Mouse (Mus musculus): ENCODE data around the gene Lck. TPM values are rescaled to one million over a fixed set of nuclear protein-coding genes. Genes with fewer than 3 reads are reported as not detected.

The Lck gene
- polyA plus RNA-seq, 1 experiment = 12.7 TPM

DNA sequence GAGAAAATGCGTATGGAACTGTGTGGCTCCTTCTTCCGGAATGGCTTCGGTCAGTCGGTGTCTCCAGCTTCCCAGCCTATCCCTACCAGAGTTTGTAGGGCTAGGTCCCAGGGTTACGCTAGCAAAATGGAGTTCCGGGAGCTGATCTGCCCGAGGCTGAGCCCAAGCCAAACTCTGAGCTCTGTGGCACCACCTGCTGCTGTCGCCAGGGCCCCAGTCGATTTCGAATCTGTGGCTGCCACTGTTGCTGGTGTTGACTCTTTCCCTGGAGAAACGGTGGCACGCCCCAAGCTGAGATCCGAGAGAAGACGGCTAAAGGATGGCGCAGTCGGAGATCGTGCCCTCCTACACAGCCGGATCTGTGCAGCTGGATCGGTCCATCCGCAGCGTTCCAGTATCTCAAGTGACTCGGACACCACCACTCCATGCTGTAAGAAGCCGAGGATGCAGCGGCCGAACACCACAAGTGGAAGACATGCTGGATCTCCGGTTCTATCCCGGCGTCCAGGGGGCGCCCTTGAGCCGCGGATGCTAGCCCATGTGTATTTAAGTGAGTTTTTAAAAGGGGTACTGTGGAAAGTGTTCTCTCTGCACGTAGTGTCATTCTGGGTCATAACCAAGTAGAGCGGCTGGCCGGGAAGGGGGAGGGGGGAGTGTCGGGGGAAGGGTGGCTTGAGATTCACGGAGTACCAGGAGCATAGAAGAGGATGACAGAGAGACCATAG is 11.6 kb upstream of the Lck start:
- H3K27ac ChIP-seq (ENCODE audit: insufficient read depth, low read depth, low read length) = peak overlapping the region; percentile 72
- WGBS = 2% methylated on average over 36 of the region's 36 CpGs
- peak overlapping the region; percentile 66 for H3K4me3 ChIP-seq (ENCODE audit: insufficient read depth, low read depth, low read length)
- no peaks in the 10 kb centered on the region for H3K36me3 ChIP-seq (ENCODE audit: control insufficient read depth, insufficient read depth, low read length)
- DNase-seq = peak; percentile 94
- peaks cover 3% of the 10 kb centered on the region; the same call in 1 of the 2 replicates for H3K4me1 ChIP-seq (ENCODE audit: control insufficient read depth, insufficient read depth, low read length)
- TF ChIP-seq POLR2A (IDR thresholded peaks at IDR 0.05; ENCODE audit: low read depth, low read length) (no peak), CTCF (conservative IDR thresholded peaks at IDR 0.05; ENCODE audit: insufficient read depth, insufficient read length, low read depth, low read length) (peak; percentile 78)
- no peaks in the 10 kb centered on the region for H3K27me3 ChIP-seq (replicated peaks; ENCODE audit: control insufficient read depth, insufficient read depth, low read length)

DNA sequence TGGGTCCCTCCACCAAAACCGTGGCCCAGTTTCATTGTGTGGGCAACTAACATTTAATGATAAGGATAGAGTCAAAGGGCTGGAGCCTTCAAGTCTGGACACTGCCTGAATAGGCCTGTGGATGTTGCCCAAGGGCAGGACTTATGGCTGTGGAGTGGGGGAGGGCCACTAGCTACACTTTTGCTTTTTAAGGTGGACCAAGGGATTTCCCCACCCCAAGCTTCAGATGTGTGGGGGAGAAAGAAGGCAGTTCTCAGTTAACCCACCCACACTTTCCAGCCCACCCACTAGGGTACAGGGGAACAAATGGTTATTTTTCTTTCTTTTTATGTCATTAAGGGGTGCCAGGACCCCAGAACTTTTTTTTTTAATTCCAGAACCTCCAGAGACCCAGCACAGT is 10.9 kb upstream of the Lck start:
- WGBS = 79% methylated on average over 1 of the region's 1 CpGs

DNA sequence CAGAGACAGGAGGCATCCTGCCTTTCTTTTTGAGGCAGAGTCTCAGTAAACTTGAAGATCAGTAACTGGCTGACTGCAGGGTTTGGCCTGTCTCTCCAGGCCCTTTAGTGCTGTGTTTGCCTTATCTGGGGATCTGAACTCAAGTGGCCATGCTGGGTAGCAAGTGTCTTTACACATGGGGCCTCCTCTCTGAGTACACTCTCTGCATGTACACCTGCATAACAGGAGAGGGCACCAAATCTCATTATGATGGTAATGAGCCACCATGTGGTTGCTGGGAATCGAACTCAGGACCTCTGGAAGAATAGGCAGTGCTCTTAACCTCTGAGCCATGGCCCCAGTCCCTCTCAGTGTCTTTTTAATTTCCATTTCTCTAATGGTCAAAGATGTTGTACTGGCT is 8.8 kb upstream of the Lck start:
- no peaks in the 10 kb centered on the region for H3K27me3 ChIP-seq (replicated peaks; ENCODE audit: control insufficient read depth, insufficient read depth, low read length)
- H3K4me3 ChIP-seq (ENCODE audit: insufficient read depth, low read depth, low read length) = no peak overlapping the region
- peaks cover 3% of the 10 kb centered on the region; the same call in 1 of the 2 replicates for H3K4me1 ChIP-seq (ENCODE audit: control insufficient read depth, insufficient read depth, low read length)
- H3K36me3 ChIP-seq (ENCODE audit: control insufficient read depth, insufficient read depth, low read length) = no peaks in the 10 kb centered on the region
- no peak overlapping the region for H3K27ac ChIP-seq (ENCODE audit: insufficient read depth, low read depth, low read length)
- 87% methylated on average over 1 of the region's 1 CpGs for WGBS
- DNase-seq = no peak
- TF ChIP-seq POLR2A (IDR thresholded peaks at IDR 0.05; ENCODE audit: low read depth, low read length) (no peak), CTCF (conservative IDR thresholded peaks at IDR 0.05; ENCODE audit: insufficient read depth, insufficient read length, low read depth, low read length) (no peak)

More for the DNA sequence above, 10.9 kb upstream of the Lck start:
- no peak for TF ChIP-seq POLR2A (IDR thresholded peaks at IDR 0.05; ENCODE audit: low read depth, low read length)
- TF ChIP-seq CTCF (conservative IDR thresholded peaks at IDR 0.05; ENCODE audit: insufficient read depth, insufficient read length, low read depth, low read length) = no peak
- no peaks in the 10 kb centered on the region for H3K36me3 ChIP-seq (ENCODE audit: control insufficient read depth, insufficient read depth, low read length)
- no peak for DNase-seq
- no peak overlapping the region; the same call in 1 of the 2 replicates for H3K4me3 ChIP-seq (ENCODE audit: insufficient read depth, low read depth, low read length)
- peaks cover 3% of the 10 kb centered on the region; the same call in 1 of the 2 replicates for H3K4me1 ChIP-seq (ENCODE audit: control insufficient read depth, insufficient read depth, low read length)
- H3K27ac ChIP-seq (ENCODE audit: insufficient read depth, low read depth, low read length) = peak overlapping the region; percentile 72; the same call in 1 of the 2 replicates
- H3K27me3 ChIP-seq (replicated peaks; ENCODE audit: control insufficient read depth, insufficient read depth, low read length) = no peaks in the 10 kb centered on the region

DNA sequence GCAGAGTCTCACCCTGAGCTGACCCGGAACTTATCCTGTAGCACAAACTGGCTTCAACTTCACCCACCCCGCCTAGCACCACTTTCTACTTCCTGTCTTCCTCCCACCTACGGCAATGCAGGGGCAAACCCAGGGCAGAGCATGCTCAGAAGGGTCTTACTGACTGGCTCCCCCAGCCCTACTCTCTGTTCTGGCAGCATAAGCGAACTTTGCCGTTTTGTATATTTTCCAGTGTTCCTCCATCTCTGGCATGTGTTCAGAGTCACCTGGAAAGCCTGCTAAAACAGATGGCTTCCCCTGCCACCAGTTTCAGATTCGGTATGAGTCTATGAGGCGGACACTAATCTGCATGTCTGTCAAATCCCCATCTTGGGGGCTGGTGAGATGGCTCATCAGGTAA is 6.9 kb upstream of the Lck start:
- 61% methylated on average over 7 of the region's 7 CpGs for WGBS

DNA sequence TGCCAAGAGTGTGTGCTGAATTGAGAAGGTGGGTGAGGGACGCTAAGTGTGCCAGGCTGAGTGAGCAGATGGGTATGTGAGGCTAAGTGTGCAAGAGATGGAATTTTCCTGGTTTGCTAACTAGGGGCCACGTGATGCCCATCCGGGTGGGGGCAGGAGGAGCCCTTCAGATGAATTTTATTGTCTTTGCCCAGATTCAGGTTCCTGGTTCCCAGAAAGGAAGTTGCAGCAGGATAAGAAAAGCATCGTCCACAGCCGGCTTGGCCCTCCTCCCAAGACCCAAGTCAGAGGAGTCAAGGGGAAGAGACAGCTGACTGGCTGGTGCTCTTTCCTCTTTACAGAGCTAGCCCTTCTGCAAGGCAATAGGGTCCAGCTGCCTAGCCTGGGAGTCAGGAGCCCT is 5.0 kb upstream of the Lck start, which contains the start of gene Fam167b:
Gene Fam167b, minus strand, starts transcription at position 84 of the 400 bp plus-strand sequence.
- H3K4me1 ChIP-seq (ENCODE audit: control insufficient read depth, insufficient read depth, low read length) = no peaks in the 10 kb centered on the region
- H3K4me3 ChIP-seq (ENCODE audit: insufficient read depth, low read depth, low read length) = peak within 1 kb of the TSS; percentile 64
- peak; percentile 89 for DNase-seq
- H3K27ac ChIP-seq (ENCODE audit: insufficient read depth, low read depth, low read length) = peak within 1 kb of the TSS; percentile 94
- TF ChIP-seq CTCF (conservative IDR thresholded peaks at IDR 0.05; ENCODE audit: insufficient read depth, insufficient read length, low read depth, low read length) (no peak), POLR2A (IDR thresholded peaks at IDR 0.05; ENCODE audit: low read depth, low read length) (no peak)
- H3K27me3 ChIP-seq (replicated peaks; ENCODE audit: control insufficient read depth, insufficient read depth, low read length) = no peaks in the 10 kb centered on the region
- WGBS = 67% methylated on average over 5 of the region's 5 CpGs
- no peaks in the 10 kb centered on the region for H3K36me3 ChIP-seq (ENCODE audit: control insufficient read depth, insufficient read depth, low read length)

More for the DNA sequence above, 6.9 kb upstream of the Lck start:
- DNase-seq = no peak
- no peaks in the 10 kb centered on the region for H3K36me3 ChIP-seq (ENCODE audit: control insufficient read depth, insufficient read depth, low read length)
- H3K4me1 ChIP-seq (ENCODE audit: control insufficient read depth, insufficient read depth, low read length) = peaks cover 3% of the 10 kb centered on the region; the same call in 1 of the 2 replicates
- H3K4me3 ChIP-seq (ENCODE audit: insufficient read depth, low read depth, low read length) = no peak overlapping the region
- peak overlapping the region; percentile 54; the same call in 1 of the 2 replicates for H3K27ac ChIP-seq (ENCODE audit: insufficient read depth, low read depth, low read length)
- no peak for TF ChIP-seq CTCF (conservative IDR thresholded peaks at IDR 0.05; ENCODE audit: insufficient read depth, insufficient read length, low read depth, low read length)
- no peak for TF ChIP-seq POLR2A (IDR thresholded peaks at IDR 0.05; ENCODE audit: low read depth, low read length)
- H3K27me3 ChIP-seq (replicated peaks; ENCODE audit: control insufficient read depth, insufficient read depth, low read length) = no peaks in the 10 kb centered on the region

DNA sequence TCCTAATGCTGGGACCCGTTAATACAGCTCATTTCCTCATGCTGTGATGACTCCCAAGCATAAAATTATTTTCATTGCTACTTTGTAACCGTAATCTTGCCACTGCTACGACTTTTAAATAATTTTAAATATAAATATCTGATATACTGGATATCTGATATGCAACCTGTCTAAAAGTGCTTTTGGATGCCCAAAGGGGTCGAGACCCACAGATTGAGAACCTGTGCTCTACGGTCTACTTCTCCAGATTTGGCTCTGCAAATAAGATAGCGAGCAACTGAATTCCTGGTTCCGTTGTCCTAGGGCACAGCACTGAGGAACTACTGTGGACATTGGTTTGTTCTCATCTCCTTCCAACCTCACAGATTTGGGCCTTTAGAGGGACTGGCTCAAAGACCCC is 4.2 kb upstream of the Lck start:
- H3K4me3 ChIP-seq (ENCODE audit: insufficient read depth, low read depth, low read length) = peak overlapping the region; percentile 64
- 69% methylated on average over 7 of the region's 7 CpGs for WGBS
- no peak for DNase-seq
- H3K4me1 ChIP-seq (ENCODE audit: control insufficient read depth, insufficient read depth, low read length) = no peaks in the 10 kb centered on the region
- TF ChIP-seq CTCF (conservative IDR thresholded peaks at IDR 0.05; ENCODE audit: insufficient read depth, insufficient read length, low read depth, low read length) = no peak
- TF ChIP-seq POLR2A (IDR thresholded peaks at IDR 0.05; ENCODE audit: low read depth, low read length) = no peak
- H3K27ac ChIP-seq (ENCODE audit: insufficient read depth, low read depth, low read length) = peak overlapping the region; percentile 94
- no peaks in the 10 kb centered on the region for H3K36me3 ChIP-seq (ENCODE audit: control insufficient read depth, insufficient read depth, low read length)
- no peaks in the 10 kb centered on the region for H3K27me3 ChIP-seq (replicated peaks; ENCODE audit: control insufficient read depth, insufficient read depth, low read length)

DNA sequence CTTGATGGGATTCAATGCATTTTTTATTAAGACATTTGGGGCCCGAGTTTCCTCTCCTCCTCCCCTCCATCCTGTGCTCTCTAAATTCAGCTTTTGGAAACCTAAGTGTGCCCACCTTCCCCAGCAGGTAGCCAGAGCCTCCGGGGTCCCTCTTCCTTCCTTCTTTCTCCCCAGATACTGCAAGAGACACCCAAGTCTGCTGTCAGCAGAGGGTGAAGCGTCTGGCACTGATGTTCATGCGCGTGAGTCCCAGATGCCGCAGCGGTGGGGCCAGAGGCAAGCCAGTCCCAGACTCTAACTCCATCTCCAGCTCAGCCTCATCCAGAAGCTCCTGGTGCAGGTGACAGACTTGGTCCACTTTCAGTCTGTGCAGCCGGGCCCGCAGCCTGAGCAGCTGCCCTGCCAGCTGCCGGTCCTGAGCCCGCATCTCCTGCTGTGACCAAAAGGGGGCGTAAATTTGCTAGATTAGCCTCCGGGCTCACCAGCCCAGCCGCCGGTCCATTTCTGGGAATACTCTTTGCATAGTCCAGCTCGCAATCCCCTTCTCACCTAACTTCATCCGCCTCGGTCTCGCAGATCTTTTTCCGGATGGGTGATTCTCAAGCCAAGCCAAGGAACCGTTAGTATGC is 3.5 kb upstream of the Lck start:
- Histone ChIP-seq H3K27me3 (replicated peaks; ENCODE audit: control insufficient read depth, insufficient read depth, low read length) (no peaks in the 10 kb centered on the region), H3K4me1 (ENCODE audit: control insufficient read depth, insufficient read depth, low read length) (no peaks in the 10 kb centered on the region), H3K36me3 (ENCODE audit: control insufficient read depth, insufficient read depth, low read length) (no peaks in the 10 kb centered on the region), H3K4me3 (ENCODE audit: insufficient read depth, low read depth, low read length) (peak overlapping the region; percentile 30), H3K27ac (ENCODE audit: insufficient read depth, low read depth, low read length) (peak overlapping the region; percentile 51)
- peak; percentile 85 for DNase-seq
- 19% methylated on average over 21 of the region's 21 CpGs for WGBS
- TF ChIP-seq POLR2A (IDR thresholded peaks at IDR 0.05; ENCODE audit: low read depth, low read length) (no peak), CTCF (conservative IDR thresholded peaks at IDR 0.05; ENCODE audit: insufficient read depth, insufficient read length, low read depth, low read length) (peak; percentile 75)
